Mouse (Mus musculus) adrenal gland, adult (tissue): ENCODE data around the gene Rnf11.

Experiments
- DNase-seq, 2 experiments: peaks; one replicate each; pipeline ENCODE4 v3.0.0; 2022 to 2023; ENCODE audit warnings: low spot score in 1 of 2; ENCODE audit not compliant: inconsistent age in 2 of 2

Gene Rnf11

GRCm38 (mm10) chr4:109445397-109445796 lies 39.1 kb downstream of the Rnf11 start:
- no peak for DNase-seq

GRCm38 (mm10) chr4:109444951-109445350 lies 39.6 kb downstream of the Rnf11 start:
- no peak for DNase-seq

GRCm38 (mm10) chr4:109444471-109444870 lies 40.1 kb downstream of the Rnf11 start:
- no peak for DNase-seq

- peak in 1 of 2 experiments; percentile 55 for DNase-seq
Measured at GRCm38 (mm10) chr4:109442649-109443048, 41.9 kb downstream of the Rnf11 start.

- peak in 1 of 2 experiments; percentile 79 for DNase-seq
Measured at GRCm38 (mm10) chr4:109442126-109442525, 42.4 kb downstream of the Rnf11 start.

- DNase-seq: no peak
Measured at GRCm38 (mm10) chr4:109441000-109441399, 43.5 kb downstream of the Rnf11 start.

- no peak for DNase-seq
Measured at GRCm38 (mm10) chr4:109440381-109440780, 44.1 kb downstream of the Rnf11 start.

GRCm38 (mm10) chr4:109439825-109440248 lies 44.7 kb downstream of the Rnf11 start:
- no peak for DNase-seq

GRCm38 (mm10) chr4:109439101-109439500 lies 45.4 kb downstream of the Rnf11 start:
- DNase-seq: no peak

- DNase-seq: peak; percentile 76 to 91
Measured at GRCm38 (mm10) chr4:109437913-109438878, 46.3 kb downstream of the Rnf11 start.

GRCm38 (mm10) chr4:109434256-109434655 lies 50.3 kb downstream of the Rnf11 start:
- DNase-seq: no peak

- DNase-seq: peak; percentile 85 to 93
Measured at GRCm38 (mm10) chr4:109433641-109434040, 50.9 kb downstream of the Rnf11 start.

- peak in 1 of 2 experiments; percentile 61 for DNase-seq
Measured at GRCm38 (mm10) chr4:109432668-109433375, 51.7 kb downstream of the Rnf11 start.

GRCm38 (mm10) chr4:109430854-109431253 lies 53.7 kb downstream of the Rnf11 start:
- DNase-seq: peak; percentile 62 to 80

- DNase-seq: no peak
Measured at GRCm38 (mm10) chr4:109430250-109430649, 54.3 kb downstream of the Rnf11 start.

- DNase-seq: no peak
Measured at GRCm38 (mm10) chr4:109427058-109427457, 57.5 kb downstream of the Rnf11 start.

- no peak for DNase-seq
Measured at GRCm38 (mm10) chr4:109423438-109423837, 61.1 kb downstream of the Rnf11 start.

GRCm38 (mm10) chr4:109422436-109422835 lies 62.1 kb downstream of the Rnf11 start:
- DNase-seq: no peak

GRCm38 (mm10) chr4:109421608-109422007 lies 62.9 kb downstream of the Rnf11 start:
- no peak for DNase-seq

- peak in 1 of 2 experiments; percentile 50 for DNase-seq
Measured at GRCm38 (mm10) chr4:109420138-109420795, 64.3 kb downstream of the Rnf11 start.

- no peak for DNase-seq
Measured at GRCm38 (mm10) chr4:109419563-109419962, 65.0 kb downstream of the Rnf11 start.
